Mouse (Mus musculus): ENCODE measurements around the gene Rsph14. TPM values are rescaled to one million over a fixed set of nuclear protein-coding genes. Genes with fewer than 3 reads are reported as not detected.

The Rsph14 gene
- polyA plus RNA-seq (2015; fragmentation: Nextera tagmentation; extraction: Ambion mirVana), result 0.91 and 1.0 TPM in 2 replicates

DNA sequence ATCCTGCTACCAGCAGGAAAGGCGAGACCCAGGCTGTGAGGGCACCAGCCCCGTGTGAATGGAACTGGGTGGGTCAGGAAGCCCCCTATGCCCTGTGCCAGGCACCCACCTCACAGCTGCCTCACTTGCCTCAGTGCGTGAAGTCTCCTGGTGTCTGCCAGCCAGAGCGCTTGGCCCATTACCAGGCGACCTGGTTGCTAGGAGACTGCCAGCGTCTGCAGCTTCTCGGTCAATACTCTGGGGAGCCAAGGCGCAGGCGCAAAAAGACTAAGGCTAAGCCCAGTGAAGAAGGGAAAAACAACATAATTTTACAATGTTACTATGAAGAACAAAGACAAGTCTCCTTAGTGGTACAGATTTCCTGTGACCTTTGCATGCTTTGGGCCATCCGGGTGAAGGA is at the start of gene Rsph14:
Gene Rsph14 (minus strand): TSS at position 192 of the 400 bp plus-strand sequence.
- no peaks in the 10 kb centered on the region for H3K9me3 ChIP-seq
- 12% methylated on average over 10 of the region's 10 CpGs for WGBS
- 0 out of 2 replicates have a peak within 1 kb of the TSS, but pooled peaks have one; percentile 7 for H3K4me3 ChIP-seq
- no peak within 1 kb of the TSS for H3K9ac ChIP-seq
- peaks cover 3% of the 10 kb centered on the region; the same call in 1 of the 2 replicates for H3K27me3 ChIP-seq
- peak within 1 kb of the TSS; percentile 44 for H3K4me2 ChIP-seq
- peaks cover 46% of the 10 kb centered on the region for H3K4me1 ChIP-seq (replicated peaks)
- H3K36me3 ChIP-seq, result no peaks in the 10 kb centered on the region
- ATAC-seq (ENCODE audit: low FRiP score), result peak; percentile 67
- H3K27ac ChIP-seq, result peak within 1 kb of the TSS; percentile 82

DNA sequence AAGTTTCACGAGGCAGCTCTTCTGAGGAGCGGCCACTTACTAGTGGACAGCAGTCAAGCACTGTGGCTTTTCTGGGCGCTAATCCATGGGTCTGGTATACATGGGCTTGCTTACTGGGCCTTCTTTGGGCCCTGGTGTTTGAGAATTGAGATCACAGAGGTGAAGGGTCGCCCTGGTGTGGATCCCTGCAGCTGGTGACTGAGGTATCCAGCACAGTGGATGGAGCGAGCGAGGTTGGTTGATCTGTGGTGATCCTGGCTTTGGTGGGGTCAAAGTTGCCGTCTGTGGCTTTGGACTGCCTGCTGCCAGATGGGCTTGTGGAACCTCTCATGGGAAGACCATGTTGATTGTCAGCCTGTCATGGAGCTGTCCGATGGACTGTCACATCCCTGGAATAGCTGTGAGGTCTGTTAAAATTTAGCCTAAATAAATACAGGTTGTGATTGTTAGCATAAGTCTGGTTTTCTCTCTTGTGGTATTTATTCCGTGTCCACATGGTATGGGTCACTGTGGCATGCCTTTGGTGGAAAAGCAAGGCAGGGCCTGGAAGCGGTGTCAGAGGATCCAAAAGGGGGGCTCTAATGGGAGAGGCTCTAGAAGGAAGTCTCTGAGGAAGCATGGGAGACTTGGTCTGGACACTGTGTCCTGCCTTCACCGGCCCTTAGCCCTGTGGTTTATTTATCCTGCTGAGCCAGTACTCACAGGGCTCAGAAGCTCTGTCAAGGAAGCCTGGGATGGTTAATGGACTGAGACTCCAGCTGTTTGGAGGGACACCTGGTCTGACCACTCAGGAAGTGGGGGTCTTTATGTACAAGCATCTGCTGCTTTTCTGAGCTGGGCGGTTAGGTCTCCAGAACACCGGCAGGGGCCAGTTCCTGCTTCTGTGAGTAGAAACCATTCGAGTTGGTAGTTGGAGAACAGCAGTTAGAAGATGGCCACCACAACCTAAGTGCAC is 46.1 kb upstream of the Rsph14 start:
- Histone ChIP-seq H3K4me3 (no peak overlapping the region), H3K36me3 (no peaks in the 10 kb centered on the region), H3K4me2 (no peak overlapping the region), H3K27me3 (no peaks in the 10 kb centered on the region), H3K27ac (no peak overlapping the region), H3K9ac (no peak overlapping the region), H3K4me1 (replicated peaks) (peaks cover 48% of the 10 kb centered on the region), H3K9me3 (no peaks in the 10 kb centered on the region)
- 82% methylated on average over 14 of the region's 14 CpGs for WGBS
- no peak for ATAC-seq (ENCODE audit: low FRiP score)

DNA sequence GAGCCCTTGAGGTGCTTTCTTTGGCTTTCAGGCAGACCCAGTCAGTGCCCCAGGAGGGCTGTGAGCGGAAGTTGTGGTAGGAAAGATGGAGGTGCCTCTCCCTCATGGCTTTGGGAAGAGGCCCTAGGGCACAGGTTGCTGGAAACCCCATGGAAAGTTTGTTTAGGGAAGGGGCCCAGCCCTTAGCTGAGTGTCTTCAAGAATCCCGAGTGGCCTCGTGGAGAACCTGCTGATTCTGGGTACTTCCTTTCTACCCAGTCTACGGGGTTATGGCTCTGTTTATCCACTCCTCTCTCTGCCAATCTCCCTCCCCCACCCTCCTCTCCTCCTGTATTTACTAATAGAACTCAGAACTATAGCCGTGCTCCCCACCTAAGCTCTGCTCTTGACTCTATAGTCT is 43.3 kb upstream of the Rsph14 start:
- Histone ChIP-seq H3K4me1 (replicated peaks) (peaks cover 64% of the 10 kb centered on the region), H3K27ac (no peak overlapping the region), H3K9me3 (no peaks in the 10 kb centered on the region), H3K4me2 (no peak overlapping the region), H3K27me3 (no peaks in the 10 kb centered on the region), H3K4me3 (no peak overlapping the region), H3K36me3 (no peaks in the 10 kb centered on the region), H3K9ac (no peak overlapping the region)
- no peak for ATAC-seq (ENCODE audit: low FRiP score)
- 78% methylated on average over 5 of the region's 5 CpGs for WGBS

DNA sequence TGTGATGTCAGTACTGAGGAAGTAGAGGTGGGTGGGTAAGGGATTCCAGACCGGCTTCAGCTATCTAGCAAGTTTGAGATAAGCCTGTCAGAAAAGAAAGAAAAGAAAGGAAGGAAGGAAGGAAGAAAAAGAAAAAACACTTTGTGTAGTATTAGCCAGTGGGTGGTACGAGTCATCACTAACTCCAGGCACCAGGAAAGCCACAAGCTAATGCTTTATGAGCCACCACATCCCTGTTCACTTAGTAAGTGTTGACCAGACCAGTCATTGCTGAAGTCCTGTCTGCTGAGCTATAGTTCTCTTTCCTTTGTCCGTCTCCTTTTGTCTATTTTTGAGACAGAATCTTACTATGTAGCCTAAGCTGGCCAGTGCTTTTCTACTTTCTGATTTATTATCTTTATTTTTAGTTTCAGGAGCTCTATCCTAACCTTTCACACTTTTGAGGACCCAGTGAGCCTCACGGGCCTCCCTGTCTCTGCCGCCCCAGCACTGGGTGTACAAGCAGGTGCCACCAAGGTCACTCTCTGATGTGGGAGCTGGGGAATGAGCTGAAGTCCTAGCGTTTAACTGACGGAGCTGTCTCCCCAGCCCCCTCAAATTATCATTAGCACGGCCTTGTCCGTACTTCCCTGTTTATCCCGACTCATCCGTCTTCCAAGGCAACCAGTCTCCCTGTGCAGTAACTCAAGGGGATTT is 38.0 kb upstream of the Rsph14 start:
- Histone ChIP-seq H3K9ac (no peak overlapping the region), H3K27me3 (no peaks in the 10 kb centered on the region), H3K4me3 (no peak overlapping the region), H3K4me1 (replicated peaks) (peaks cover 79% of the 10 kb centered on the region), H3K4me2 (no peak overlapping the region), H3K9me3 (no peaks in the 10 kb centered on the region), H3K36me3 (no peaks in the 10 kb centered on the region), H3K27ac (no peak overlapping the region)
- 67% methylated on average over 11 of the region's 11 CpGs for WGBS
- no peak for ATAC-seq (ENCODE audit: low FRiP score)

DNA sequence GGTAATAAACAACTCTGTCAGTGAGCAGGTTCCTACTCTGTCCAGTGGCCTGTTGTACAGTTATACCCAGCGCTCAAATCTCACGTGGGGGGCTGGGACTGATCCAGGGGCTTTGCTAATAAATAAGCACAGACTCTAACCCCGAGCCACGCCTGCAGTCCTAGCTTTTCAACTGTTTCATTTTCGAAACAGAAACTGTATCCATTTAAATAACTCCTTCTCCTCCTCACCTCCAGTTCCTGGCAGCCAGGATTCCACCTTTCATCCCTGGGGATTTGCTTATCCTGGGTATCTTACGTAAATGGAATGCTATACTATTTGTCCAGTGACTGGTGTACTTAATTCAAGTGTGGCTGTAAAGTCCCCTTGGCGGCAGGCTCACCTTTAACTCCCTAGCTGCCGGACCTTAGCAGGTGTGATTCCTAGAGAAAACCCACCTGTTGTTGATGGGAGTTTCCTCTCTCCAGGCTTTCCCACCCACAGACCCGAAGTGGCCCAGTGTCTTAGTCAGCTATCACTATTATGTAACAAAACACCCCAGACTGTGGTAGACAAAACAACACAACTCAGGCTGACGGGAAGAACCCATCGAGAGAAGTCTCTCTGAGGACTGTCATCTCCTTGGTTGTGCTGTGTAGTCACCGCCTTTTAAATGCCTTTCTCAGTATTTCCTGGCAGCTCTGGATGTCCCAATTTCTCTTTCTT is 36.4 kb upstream of the Rsph14 start:
- ATAC-seq (ENCODE audit: low FRiP score), result no peak

DNA sequence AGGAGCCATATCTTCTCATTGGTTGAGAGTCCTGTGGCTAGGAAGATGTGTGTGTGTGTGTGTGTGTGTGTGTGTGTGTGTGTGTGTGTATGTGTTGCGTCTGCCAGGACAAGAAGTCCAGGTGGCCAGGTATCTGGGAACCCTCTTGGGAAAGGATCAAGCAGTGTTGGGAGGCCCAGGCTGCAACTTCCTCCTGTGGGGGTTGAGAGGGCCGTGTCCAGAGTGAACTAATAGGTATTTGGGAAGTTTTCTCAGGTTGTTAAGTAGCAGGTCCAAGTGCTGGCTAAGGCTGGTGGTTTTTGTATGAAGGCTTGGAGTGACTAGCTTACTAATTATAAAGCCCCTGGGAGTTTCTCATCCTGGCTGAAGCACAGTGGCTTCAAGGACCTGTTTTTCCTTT is 35.7 kb upstream of the Rsph14 start:
- ATAC-seq (ENCODE audit: low FRiP score), result no peak
- Histone ChIP-seq H3K36me3 (peaks cover 4% of the 10 kb centered on the region; the same call in 1 of the 2 replicates), H3K9me3 (no peaks in the 10 kb centered on the region), H3K4me2 (no peak overlapping the region), H3K4me1 (replicated peaks) (peaks cover 91% of the 10 kb centered on the region), H3K9ac (no peak overlapping the region), H3K27ac (no peak overlapping the region), H3K4me3 (no peak overlapping the region), H3K27me3 (no peaks in the 10 kb centered on the region)
- 62% methylated on average over 2 of the region's 2 CpGs for WGBS

More for the DNA sequence above, 36.4 kb upstream of the Rsph14 start:
- Histone ChIP-seq H3K27me3 (no peaks in the 10 kb centered on the region), H3K27ac (no peak overlapping the region), H3K4me3 (no peak overlapping the region), H3K4me2 (no peak overlapping the region), H3K36me3 (peaks cover 4% of the 10 kb centered on the region; the same call in 1 of the 2 replicates), H3K4me1 (replicated peaks) (peaks cover 88% of the 10 kb centered on the region), H3K9ac (no peak overlapping the region), H3K9me3 (no peaks in the 10 kb centered on the region)
- WGBS, result 67% methylated on average over 12 of the region's 12 CpGs

DNA sequence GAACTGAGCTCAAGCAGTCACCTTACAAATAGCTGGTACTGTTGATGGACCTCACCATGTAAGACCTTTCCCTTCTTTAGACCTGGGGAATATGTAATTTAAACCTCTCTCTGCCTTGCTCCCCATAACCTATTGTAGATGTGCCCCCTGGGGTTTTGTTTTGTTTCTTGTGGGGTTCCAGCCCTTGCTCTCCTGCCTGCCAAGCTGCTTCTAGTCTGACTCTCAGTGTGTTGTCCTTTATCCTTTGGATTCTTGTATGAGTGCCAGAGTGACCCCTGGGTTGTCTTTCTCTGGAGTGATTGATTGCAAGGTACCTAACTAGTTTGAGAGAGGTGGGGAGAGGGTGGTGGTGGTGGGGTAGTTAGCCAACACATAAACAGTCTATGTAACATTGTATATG is 35.1 kb upstream of the Rsph14 start:
- Histone ChIP-seq H3K9ac (no peak overlapping the region), H3K4me3 (no peak overlapping the region), H3K9me3 (no peaks in the 10 kb centered on the region), H3K4me1 (replicated peaks) (peaks cover 95% of the 10 kb centered on the region), H3K27ac (no peak overlapping the region), H3K4me2 (no peak overlapping the region), H3K36me3 (peaks cover 4% of the 10 kb centered on the region; the same call in 1 of the 2 replicates), H3K27me3 (no peaks in the 10 kb centered on the region)
- no peak for ATAC-seq (ENCODE audit: low FRiP score)

DNA sequence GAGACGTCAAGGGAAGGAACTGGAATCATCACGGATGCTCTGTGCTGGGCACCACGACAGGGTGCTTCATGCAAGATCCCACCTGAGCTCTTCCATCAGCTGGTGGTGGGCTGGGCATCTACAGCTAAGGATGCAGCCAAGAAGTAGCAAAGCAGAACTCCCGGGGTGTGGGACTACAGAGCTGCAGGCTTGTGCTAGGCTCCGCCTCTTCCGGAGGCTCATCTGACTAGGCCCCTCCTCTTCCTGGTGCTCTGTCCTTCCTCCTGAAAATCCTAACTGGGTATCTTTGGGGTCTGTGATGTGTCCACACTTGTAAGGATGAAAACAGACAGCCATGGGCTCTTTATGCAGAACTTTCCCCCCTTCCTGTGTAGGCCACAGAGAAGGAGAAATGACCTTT is 33.3 kb upstream of the Rsph14 start:
- Histone ChIP-seq H3K9ac (no peak overlapping the region), H3K27ac (no peak overlapping the region), H3K4me3 (no peak overlapping the region), H3K9me3 (no peaks in the 10 kb centered on the region), H3K27me3 (no peaks in the 10 kb centered on the region), H3K4me2 (peak overlapping the region; percentile 98), H3K4me1 (replicated peaks) (peaks cover 92% of the 10 kb centered on the region), H3K36me3 (peaks cover 4% of the 10 kb centered on the region; the same call in 1 of the 2 replicates)
- WGBS, result 66% methylated on average over 6 of the region's 6 CpGs
- ATAC-seq (ENCODE audit: low FRiP score), result no peak

DNA sequence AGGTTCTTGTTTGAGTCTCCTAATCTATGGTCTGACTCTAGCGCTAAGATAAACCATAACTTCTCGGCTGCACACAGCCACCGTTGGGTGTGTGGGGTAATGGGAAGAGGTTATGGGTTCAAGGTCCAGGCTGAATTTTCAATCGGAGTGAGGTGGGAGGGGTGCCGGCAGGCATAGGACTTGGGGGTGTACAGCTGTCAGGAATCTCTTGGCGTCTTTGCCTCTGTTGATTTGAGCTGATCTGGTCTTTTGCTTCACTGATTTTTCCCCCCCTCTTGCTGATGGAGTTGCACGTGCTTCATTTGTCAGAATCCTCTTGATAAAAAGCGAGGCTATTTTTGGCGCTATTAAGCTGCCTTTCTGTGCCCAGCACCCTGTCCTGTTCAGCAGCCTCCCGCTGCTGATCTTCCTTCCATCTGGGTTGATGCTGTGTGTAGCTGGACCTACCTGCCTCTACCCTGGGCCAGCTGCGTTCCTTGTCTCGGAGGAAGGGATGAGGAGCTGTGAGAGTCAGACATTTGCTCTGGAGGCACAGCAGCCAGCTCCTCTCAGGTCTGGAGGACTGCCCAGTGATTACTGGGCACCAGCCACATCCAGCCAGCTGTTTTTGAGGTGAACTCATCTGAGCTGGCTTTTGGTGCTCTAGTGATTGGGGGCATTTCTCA is 31.0 kb upstream of the Rsph14 start:
- no peak for ATAC-seq (ENCODE audit: low FRiP score)
- H3K27me3 ChIP-seq, result no peaks in the 10 kb centered on the region
- H3K4me3 ChIP-seq, result peak overlapping the region; percentile 88
- peaks cover 4% of the 10 kb centered on the region; the same call in 1 of the 2 replicates for H3K36me3 ChIP-seq
- WGBS, result 56% methylated on average over 12 of the region's 12 CpGs
- H3K4me2 ChIP-seq, result peak overlapping the region; percentile 98
- H3K9me3 ChIP-seq, result no peaks in the 10 kb centered on the region
- H3K4me1 ChIP-seq (replicated peaks), result peaks cover 87% of the 10 kb centered on the region
- peak overlapping the region; percentile 70 for H3K9ac ChIP-seq
- H3K27ac ChIP-seq, result 0 out of 2 replicates have a peak overlapping the region, but pooled peaks have one; percentile 3

DNA sequence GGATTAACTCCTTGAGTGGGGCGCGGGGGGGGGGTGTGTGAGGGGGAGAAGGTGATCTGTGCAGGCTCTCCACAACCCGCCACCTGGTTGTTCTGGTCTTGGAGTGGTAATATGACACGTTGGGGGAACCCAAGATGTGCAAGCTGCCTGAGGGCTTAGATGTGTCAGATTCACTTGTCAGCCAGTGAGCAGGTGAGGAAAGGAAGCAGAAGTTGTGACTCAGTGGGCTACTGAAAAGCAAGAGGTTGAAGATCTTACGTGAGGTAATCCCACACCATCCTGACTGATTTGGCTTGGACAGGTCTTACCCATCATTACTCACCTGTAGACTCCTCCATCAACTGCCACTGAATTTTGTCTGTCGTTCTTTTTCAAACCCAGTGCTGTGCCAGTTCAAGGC is 30.2 kb upstream of the Rsph14 start:
- H3K4me1 ChIP-seq (replicated peaks), result peaks cover 81% of the 10 kb centered on the region
- H3K36me3 ChIP-seq, result peaks cover 4% of the 10 kb centered on the region; the same call in 1 of the 2 replicates
- 0 out of 2 replicates have a peak, but pooled peaks cover 1% of the 10 kb centered on the region for H3K27me3 ChIP-seq
- H3K27ac ChIP-seq, result no peak overlapping the region
- H3K4me2 ChIP-seq, result peak overlapping the region; percentile 98
- peak overlapping the region; percentile 93 for H3K9ac ChIP-seq
- WGBS, result 54% methylated on average over 6 of the region's 6 CpGs
- H3K9me3 ChIP-seq, result no peaks in the 10 kb centered on the region
- peak overlapping the region; percentile 88 for H3K4me3 ChIP-seq
- no peak for ATAC-seq (ENCODE audit: low FRiP score)

DNA sequence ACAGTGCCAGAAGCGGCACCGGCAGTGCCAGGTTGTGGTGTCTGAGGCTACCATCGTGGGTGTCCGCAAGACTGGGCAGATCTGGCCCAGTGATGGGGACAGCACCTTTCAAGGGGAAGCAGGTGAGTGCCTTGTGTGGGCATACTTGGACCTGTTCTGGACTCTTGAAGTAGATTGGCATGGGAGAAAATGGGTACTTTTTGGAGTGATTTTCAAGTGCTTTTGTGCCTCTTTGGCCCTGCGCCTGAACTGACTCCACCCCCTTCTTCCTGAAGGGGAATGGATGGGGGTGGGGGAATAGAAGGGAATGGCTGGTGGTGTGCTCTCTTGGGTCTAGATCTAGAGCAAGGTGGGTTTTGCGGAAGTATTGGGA is 29.8 kb upstream of the Rsph14 start:
- Histone ChIP-seq H3K9me3 (no peaks in the 10 kb centered on the region), H3K4me3 (peak overlapping the region; percentile 88), H3K4me1 (replicated peaks) (peaks cover 76% of the 10 kb centered on the region), H3K9ac (peak overlapping the region; percentile 93), H3K36me3 (peaks cover 4% of the 10 kb centered on the region; the same call in 1 of the 2 replicates), H3K27ac (no peak overlapping the region), H3K4me2 (peak overlapping the region; percentile 98), H3K27me3 (0 out of 2 replicates have a peak, but pooled peaks cover 3% of the 10 kb centered on the region)
- ATAC-seq (ENCODE audit: low FRiP score), result no peak
- WGBS, result 15% methylated on average over 6 of the region's 6 CpGs
